Mouse (Mus musculus): Measurements from ENCODE around the gene Pla2g16. TPM values are rescaled to one million over a fixed set of nuclear protein-coding genes. Genes with fewer than 3 reads are reported as not detected.

The Pla2g16 gene
- total RNA-seq, 1 experiment from 2014 or later: 28.0 TPM

DNA sequence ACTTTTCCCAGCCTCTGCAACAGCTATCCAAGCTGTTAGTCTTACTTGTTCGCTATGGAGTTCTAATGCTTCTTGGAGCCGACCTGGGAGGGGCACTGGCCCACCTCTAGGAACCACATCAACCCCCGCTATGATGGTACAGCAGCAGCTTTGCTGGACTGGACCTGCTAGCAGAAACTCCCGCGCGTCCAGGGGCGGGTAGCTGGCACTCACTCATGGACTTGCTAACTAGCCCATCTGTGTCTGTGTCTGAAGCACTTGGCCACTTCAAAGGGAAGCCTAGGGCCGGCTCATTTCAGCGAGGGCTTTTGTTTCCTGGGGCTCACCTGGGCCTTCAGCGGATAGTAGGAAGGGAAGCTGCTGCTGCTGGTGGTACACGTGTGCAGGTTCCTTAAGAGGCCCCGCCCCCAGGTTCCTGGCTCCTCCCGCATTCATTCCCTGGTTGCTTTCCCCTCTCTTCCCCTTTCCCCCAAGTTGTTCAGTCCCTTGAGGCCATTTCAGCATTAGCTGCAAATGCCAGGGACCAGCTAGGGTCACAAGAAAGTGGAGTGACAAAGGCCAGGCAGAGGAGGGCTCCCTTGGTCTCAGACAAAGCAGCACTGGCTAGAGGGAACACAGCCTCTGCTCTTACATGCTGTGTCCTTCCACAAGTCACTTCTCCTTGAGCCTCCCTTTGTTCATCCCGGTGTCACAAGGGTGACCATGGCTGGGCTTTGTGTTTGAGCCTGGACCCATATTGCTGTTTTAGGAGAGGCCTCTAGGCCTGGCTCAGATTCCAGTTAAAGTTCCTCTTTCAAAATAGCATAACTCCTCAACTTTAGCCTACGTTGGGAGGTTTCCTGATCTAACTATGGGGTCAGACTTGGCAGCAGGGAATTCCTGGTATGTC is 49.8 kb downstream of the Pla2g16 start, which contains the start of gene Lgals12:
Lgals12 (minus strand) TSS at position 393 of the 889 bp plus-strand sequence.
- ATAC-seq (replicated peaks; ENCODE audit: low read depth, poor library complexity, severe bottlenecking): no peak

DNA sequence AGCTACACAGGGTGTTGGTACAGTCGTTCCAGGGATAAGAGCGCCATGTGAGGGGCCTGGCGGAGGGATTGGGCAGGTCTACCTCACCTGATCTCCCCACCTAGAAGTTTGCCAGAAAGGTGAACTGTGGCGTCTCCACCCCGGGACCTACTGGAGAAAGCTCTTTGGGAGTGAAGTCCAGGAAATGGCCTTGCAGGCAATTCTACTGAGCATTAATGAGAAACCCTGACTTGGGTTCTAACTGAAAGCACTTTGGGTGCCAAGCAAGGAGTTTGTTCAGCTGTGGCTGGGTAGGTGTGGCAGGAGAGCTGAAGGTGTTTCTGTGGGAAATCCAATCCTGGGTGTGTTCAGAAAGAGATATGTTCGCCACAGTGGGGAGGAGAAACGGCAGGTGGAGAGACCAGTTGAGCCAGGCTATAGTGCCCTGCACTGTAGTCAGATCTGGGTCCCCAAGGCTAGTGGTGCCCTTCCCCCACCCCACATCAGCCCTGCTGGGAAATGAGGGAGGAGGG is 50.5 kb downstream of the Pla2g16 start:
- no peak for ATAC-seq (replicated peaks; ENCODE audit: low read depth, poor library complexity, severe bottlenecking)

- peak; percentile 29; the same call in 1 of the 2 replicates for ATAC-seq (replicated peaks; ENCODE audit: low read depth, poor library complexity, severe bottlenecking)
These were observed 54.9 kb downstream of the Pla2g16 start, which contains the start of gene Hrasls5 for GRCm38 (mm10) chr19:7611942-7612757. TSS of gene Hrasls5 (plus strand) at chr19:7612541.

DNA sequence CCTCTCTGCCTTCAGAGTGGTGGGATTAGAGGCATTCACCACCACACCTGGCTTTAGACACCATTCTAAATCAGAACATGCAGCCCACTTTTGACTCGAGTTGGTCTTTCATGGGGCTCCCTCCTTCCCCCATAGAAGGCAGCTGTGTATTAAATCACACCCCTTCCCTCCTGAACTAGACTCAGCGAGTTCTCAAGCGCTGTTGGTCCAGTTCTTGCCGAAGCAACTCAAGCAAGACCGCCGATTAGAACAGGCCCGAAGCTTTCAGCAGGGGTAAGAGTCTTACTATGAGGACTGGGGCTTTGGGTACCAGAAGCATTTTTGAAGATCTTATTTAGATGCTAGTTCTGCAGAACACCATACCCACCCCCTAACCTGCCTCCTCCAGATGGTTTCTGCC is 55.9 kb downstream of the Pla2g16 start:
- ATAC-seq (replicated peaks; ENCODE audit: low read depth, poor library complexity, severe bottlenecking): no peak

GRCm38 (mm10) chr19:7616231-7616930 is 59.1 kb downstream of the Pla2g16 start:
- ATAC-seq (replicated peaks; ENCODE audit: low read depth, poor library complexity, severe bottlenecking): no peak

DNA sequence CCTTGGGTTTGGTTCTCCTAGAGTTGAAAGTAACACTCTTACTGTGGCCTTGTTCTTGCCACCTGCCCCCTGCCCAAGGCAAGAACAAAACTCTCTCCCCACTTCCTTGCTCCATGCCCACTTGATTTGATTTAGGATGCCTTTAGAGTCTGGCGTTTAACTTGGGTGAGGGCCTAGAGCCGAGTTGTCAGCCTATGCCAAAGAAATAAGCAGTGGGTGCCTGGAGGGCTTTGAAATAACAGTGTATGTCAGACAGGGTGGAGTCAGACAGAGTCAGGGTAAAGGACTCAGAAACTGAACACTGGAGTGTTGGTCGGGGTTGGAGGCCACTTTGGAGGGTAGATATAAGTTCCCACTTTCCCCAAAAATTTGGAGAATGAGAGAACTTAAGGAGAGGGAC is 59.8 kb downstream of the Pla2g16 start:
- ATAC-seq (replicated peaks; ENCODE audit: low read depth, poor library complexity, severe bottlenecking): no peak

- peak; percentile 58; the same call in 1 of the 2 replicates for ATAC-seq (replicated peaks; ENCODE audit: low read depth, poor library complexity, severe bottlenecking)
These were observed 60.4 kb downstream of the Pla2g16 start for GRCm38 (mm10) chr19:7617696-7618095.

GRCm38 (mm10) chr19:7633021-7633420 is 75.8 kb downstream of the Pla2g16 start:
- ATAC-seq (replicated peaks; ENCODE audit: low read depth, poor library complexity, severe bottlenecking): no peak

DNA sequence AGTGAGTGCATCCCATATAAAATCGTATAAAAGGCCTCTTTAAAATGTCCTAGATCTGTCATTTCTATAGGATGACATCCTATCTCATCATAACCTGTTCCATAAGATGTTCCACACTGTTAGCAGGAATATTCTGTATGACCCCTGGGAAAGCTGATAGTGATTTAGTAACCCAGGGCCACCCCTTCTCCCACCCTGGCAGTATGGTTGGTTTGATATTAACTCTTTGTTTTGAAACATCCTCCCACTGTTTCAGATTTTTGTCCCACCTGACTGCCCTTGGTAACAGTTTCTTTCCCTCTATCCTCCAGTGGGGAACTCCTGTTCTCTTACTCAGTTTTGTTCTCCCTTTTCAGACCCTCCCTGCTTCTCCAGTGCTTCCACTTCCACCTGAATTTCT is 76.5 kb downstream of the Pla2g16 start:
- ATAC-seq (replicated peaks; ENCODE audit: low read depth, poor library complexity, severe bottlenecking): no peak

Other genes starting within 250 kb of the Pla2g16 start
- gene Mark2, start 215.6 kb upstream of the Pla2g16 start, total RNA-seq (2017): 17.9 and 40.2 TPM in 2 replicates
- gene Spindoc, start 174.5 kb upstream of the Pla2g16 start, total RNA-seq (2017): 9.1 and 11.8 TPM in 2 replicates
- gene 2700081O15Rik, start 139.8 kb upstream of the Pla2g16 start, total RNA-seq (2017): 4.0 and 4.5 TPM in 2 replicates
- gene Rtn3, start 74.2 kb upstream of the Pla2g16 start, total RNA-seq (2017): 85.4 and 85.6 TPM in 2 replicates
- 76.9 and 116 TPM in 2 replicates for gene Atl3, start 63.4 kb upstream of the Pla2g16 start, total RNA-seq (2017)
- gene Lgals12, start 49.7 kb downstream of the Pla2g16 start, total RNA-seq (2017): not detected in 2 replicates
- not detected in 2 replicates for gene Hrasls5, start 55.1 kb downstream of the Pla2g16 start, total RNA-seq (2017)
- not detected in 2 replicates for gene Slc22a19, start 153.9 kb downstream of the Pla2g16 start, total RNA-seq (2017)
- not detected in 2 replicates for gene Slc22a26, start 245.2 kb downstream of the Pla2g16 start, total RNA-seq (2017)